In the genomic region with DNA sequence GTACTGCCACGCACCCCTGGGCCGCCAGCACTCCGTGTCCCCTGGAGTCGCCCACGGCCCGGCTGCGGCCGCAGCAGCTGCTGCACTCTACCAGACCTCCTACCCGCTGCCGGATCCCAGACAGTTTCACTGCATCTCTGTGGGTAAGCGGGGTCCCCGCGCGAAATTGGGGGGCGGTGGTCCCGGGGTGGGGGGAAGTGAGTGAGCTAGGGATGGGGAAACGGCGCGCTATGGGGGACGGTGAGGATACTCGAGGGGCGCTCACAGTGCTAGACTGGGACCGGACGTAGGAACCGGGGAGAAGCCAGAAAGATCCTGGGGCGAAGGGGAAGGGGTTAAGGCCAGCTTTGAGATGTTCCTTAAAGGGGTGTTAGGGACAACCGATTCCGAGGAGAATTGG, we compare ENCODE assay signal across 9 mouse cellular contexts. TPM values are rescaled to one million over a fixed set of nuclear protein-coding genes. Genes with fewer than 3 reads are reported as not detected.
A peak's percentile ranks its signal among the peaks of the same experiment; 100 is the strongest.
DNase-seq lines count a peak whose midpoint lies in the region; ATAC-seq and TF ChIP-seq lines count a peak whose summit lies in the region.
"Had no signal": no experiment of that assay in that cellular context is flagged by ENCODE, and none has a peak within 500 bp of the region (broad histone marks: within the 10 kb centered on the region; RNA-seq: fewer than 3 reads in every experiment).

No protein-coding gene starts in this region.

- H3K9me3 ChIP-seq in lung, embryonic 16.5 days (ENCODE audit: control insufficient read depth, low read length) = no peaks in the 10 kb centered on the region
- H3K9me3 ChIP-seq in liver, embryonic 13.5 days (replicated peaks) = no peaks in the 10 kb centered on the region

- no peak for TF ChIP-seq POLR2A in cerebellum, adult 2 months (IDR thresholded peaks at IDR 0.05; ENCODE audit: borderline replicate concordance, insufficient read depth, low read length)

- peak overlapping the region; percentile 45; the same call in 1 of the 2 replicates for H3K4me2 ChIP-seq in lung, embryonic 16.5 days (ENCODE audit: low read depth, low read length)
- no peak overlapping the region for H3K4me2 ChIP-seq in liver, embryonic 13.5 days

- peak; percentile 5; the same call in 1 of the 2 replicates for ATAC-seq in lung, embryonic 16.5 days (ENCODE audit: low read depth)
- ATAC-seq in liver, embryonic 13.5 days (ENCODE audit: low read depth) = no peak

- WGBS in cerebellum, adult 2 months = 2% methylated on average over 28 of the region's 28 CpGs
- 1% methylated on average over 28 of the region's 28 CpGs for WGBS in lung, embryonic 16.5 days
- WGBS in liver, embryonic 13.5 days (ENCODE audit: insufficient replicate concordance) = 4% methylated on average over 28 of the region's 28 CpGs

- no peak overlapping the region for H3K9ac ChIP-seq in lung, embryonic 16.5 days (ENCODE audit: low read length)
- no peak overlapping the region for H3K9ac ChIP-seq in liver, embryonic 13.5 days

- peak overlapping the region; percentile 0 for H3K4me3 ChIP-seq in cerebellum, adult 2 months (replicated peaks; ENCODE audit: insufficient read depth, low read depth, low read length)
- peak overlapping the region; percentile 30 for H3K4me3 ChIP-seq in lung, embryonic 16.5 days (ENCODE audit: low read length)
- peak overlapping the region; percentile 17; the same call in 1 of the 2 replicates for H3K4me3 ChIP-seq in liver, embryonic 13.5 days (replicated peaks)

- H3K27me3 ChIP-seq in cerebellum, adult 2 months (ENCODE audit: control insufficient read depth, insufficient read depth, low read length) = peaks cover 20% of the 10 kb centered on the region; the same call in 1 of the 2 replicates
- peaks cover 93% of the 10 kb centered on the region for H3K27me3 ChIP-seq in lung, embryonic 16.5 days (ENCODE audit: control insufficient read depth, insufficient read depth, low read depth, low read length)
- peaks cover 96% of the 10 kb centered on the region for H3K27me3 ChIP-seq in liver, embryonic 13.5 days

- peaks cover 21% of the 10 kb centered on the region for H3K4me1 ChIP-seq in cerebellum, adult 2 months (ENCODE audit: control insufficient read depth, insufficient read depth, low read length)
- peaks cover 8% of the 10 kb centered on the region for H3K4me1 ChIP-seq in lung, embryonic 16.5 days (replicated peaks; ENCODE audit: control insufficient read depth, insufficient read depth, low read length)
- peaks cover 19% of the 10 kb centered on the region for H3K4me1 ChIP-seq in liver, embryonic 13.5 days (replicated peaks)

- H3K36me3 ChIP-seq in lung, embryonic 16.5 days (ENCODE audit: control insufficient read depth, insufficient read depth, low read length) = no peaks in the 10 kb centered on the region
- H3K36me3 ChIP-seq in liver, embryonic 13.5 days = no peaks in the 10 kb centered on the region

- no peak overlapping the region for H3K27ac ChIP-seq in cerebellum, adult 2 months (ENCODE audit: insufficient read depth, low read length)
- no peak overlapping the region for H3K27ac ChIP-seq in lung, embryonic 16.5 days (ENCODE audit: low read length)
- H3K27ac ChIP-seq in liver, embryonic 13.5 days = no peak overlapping the region

- no peak for TF ChIP-seq CTCF in cerebellum, adult 2 months (IDR thresholded peaks at IDR 0.05; ENCODE audit: borderline replicate concordance, insufficient read depth, low read depth, low read length)

- DNase-seq in cerebellum, adult 2 months = no peak
- DNase-seq in cerebellum, adult 9-10 months = no peak
- no peak for DNase-seq in lung, adult 18-20 months
- DNase-seq in liver, embryonic 13.5 days = no peak
- no peak for DNase-seq in ovary, postnatal 36 days (ENCODE audit: low spot score)
- DNase-seq in spleen, postnatal 10 days (ENCODE audit: low spot score in 2 of 2) = no peak
- DNase-seq in retina, embryonic 14.5 days (ENCODE audit: low spot score) = no peak

RNA-seq across cellular contexts. Expression of a gene that starts 0.7 kb away (rescaled TPM):
- polyA plus RNA-seq in cerebellum, adult 2 months (2012; rRNA removed) = 0.48 and 0.51 TPM in 2 replicates
- not detected in 2 replicates for polyA plus RNA-seq in lung, embryonic 16.5 days (2015; fragmentation: Nextera tagmentation; extraction: Ambion mirVana)
- not detected in 2 replicates for polyA plus RNA-seq in liver, embryonic 13.5 days (2015; fragmentation: Nextera tagmentation; extraction: Ambion mirVana)
- polyA plus RNA-seq: activated CD4-positive, CD25-positive, alpha-beta regulatory T cell, adult 4 months had no signal
